Mouse (Mus musculus) layer of hippocampus, adult 8-10 months (tissue): ENCODE measurements at regions not wholly inside any gene's neighbourhood (a gene's known extent, or its start where the extent isn't known, plus 50 kb on each side); places are given as distances from the start of the nearest gene placed in this dataset.

ENCODE experiments used
- DNase-seq, 2 experiments: peaks; one replicate each; pipeline ENCODE4 v3.0.0; 2022; ENCODE audit warnings: low spot score in 2 of 2

- no peak for DNase-seq
Observed at GRCm38 (mm10) chr8:41717002-41717401, 300.1 kb upstream of the Frg1 start.

DNA sequence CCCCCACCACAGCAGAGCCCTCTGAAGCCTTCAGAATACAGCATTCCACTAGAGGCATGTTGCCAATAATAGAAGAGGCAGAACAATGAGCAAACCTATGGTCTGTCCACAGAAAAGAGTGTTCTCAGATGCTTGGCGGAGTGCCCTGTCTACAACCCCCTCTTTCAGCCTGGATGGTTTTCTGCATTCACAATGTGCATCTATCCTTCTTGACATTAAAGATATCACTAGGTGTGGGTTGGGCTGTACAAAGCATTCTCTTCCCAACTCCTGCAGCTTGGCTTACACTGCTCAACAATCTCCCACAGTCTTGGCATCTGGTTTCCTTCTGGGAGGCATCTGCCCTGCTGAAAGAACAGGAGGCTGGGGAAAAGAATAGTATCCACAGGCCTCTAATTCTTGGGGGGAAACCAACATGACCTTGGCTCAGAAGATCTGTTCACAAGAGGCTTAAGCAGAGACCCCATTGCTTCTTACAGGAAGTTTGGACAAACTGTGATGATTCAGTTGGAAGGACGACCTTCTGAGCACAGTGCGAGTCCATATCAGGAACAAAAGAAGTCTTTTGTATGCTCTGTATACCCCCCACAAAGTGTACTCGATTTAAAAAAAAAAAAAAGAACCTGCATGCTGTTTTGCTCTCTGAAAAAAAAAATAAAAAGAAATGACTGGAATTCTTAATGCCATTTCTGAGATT, 296.9 kb upstream of the Frg1 start:
- peak; percentile 43 to 64 for DNase-seq

DNA sequence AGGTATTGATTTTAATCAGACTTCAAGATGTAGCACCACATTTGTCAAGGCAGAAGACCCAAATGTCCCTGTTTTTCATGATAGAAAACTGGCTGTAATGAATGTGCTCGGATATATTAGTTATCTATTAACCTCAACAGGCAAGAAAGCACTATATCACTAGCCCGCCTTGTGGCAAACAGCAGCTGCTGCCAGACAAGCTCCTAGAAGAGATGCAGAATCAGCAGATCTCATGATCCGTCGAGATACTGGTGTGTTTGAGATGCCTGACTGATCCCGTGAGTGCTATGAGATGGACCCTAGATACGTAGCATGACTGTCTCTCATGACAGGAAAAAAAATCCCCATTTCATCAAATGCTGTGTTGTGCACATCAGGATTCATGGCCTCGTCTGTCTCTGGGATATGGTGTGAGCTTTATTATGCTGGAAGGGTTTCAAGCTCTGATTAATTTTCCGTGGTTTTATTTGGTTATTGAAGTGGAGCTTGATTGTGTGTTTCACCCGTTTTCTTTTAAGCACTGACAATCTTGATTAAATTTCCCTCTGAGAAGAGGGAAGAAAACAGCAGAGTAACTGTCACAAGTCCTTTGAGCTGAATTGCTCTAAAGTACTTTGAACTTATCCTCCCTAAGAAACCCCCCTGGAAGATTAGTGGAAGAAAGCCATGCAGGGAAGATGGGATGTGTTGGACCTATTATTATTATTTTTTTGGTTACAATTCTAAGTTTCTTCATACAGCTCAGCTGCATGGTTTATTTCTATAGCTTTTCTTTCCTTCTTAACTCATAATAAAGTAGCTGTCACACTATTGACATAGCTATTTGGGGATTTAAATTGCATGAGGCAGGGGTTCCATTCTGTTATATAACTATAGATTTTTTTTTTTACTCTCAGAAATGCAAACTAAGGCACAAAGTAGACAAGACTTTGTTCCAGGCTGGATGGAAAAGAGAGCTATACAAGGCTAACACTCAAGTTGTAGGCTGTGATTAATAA, 287.4 kb upstream of the Frg1 start:
- no peak for DNase-seq
